Mouse (Mus musculus) erythroblast, embryonic 14.5 days (primary cell): ENCODE measurements around the gene Gpr174.

Experiments used
- GATA1 ChIP-seq: IDR thresholded peaks from 2 replicates; pipeline ENCODE4 v1.6.1; 2012; ENCODE audit warnings: low read length, inconsistent platforms, mixed read lengths
- TAL1 ChIP-seq: IDR thresholded peaks from 3 replicates; pipeline ENCODE4 v1.6.1; 2012; ENCODE audit warnings: low read length, inconsistent platforms, mixed read lengths

DNA sequence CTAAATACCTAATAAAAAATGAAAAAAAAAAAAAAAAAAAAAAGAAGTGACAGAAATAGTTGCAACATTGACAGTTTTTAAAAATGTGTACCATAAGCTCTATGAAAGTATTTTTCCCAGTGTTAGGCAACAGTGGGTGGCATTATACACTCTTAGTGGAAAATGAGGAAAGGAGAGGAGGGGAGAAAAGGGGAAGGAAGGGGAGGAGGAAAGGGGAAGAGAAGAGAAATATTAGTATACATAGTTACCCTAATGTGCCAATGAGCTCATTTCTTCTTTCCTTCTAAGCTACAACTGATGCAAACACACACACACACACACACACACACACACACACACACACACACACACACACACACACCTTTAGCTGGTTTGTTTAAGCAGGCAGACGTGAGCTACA is 80.9 kb downstream of the Gpr174 start:
- TF ChIP-seq GATA1: no peak
- no peak for TF ChIP-seq TAL1
